ENCODE assay signal across 19 mouse cellular contexts in the genomic region with DNA sequence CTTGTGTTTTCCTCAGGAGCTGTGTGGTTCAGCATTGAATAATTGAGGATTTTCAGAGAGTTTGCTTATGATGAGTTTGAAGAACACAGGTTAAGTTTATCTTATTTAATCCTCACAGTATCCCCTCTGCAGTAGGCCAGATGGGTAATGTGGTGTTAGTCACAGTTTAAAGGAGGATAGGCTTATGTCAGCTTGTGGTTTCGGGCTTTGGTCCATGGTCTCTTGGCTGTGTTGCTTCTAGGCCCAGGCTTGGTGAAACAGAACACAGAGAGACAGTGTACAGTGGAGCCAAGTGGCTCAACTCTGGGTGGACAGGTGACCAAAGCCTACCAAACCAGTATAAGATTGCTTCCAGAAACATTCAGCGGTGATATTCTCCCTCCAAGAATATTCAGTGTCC.
"Had no signal": no experiment of that assay in that cellular context is flagged by ENCODE, and none has a peak within 500 bp of the region (broad histone marks: within the 10 kb centered on the region; RNA-seq: fewer than 3 reads in every experiment).

No protein-coding gene starts in this region.

- DNase-seq: kidney, adult 9 months; kidney, postnatal 14 days; kidney, postnatal 4 days; lung, embryonic 14.5 days; lung, postnatal 4 days; retina, postnatal 1 day; right cerebral cortex, postnatal 25 days; spleen, adult 18-20 months; thymus, adult 18-20 months; thymus, postnatal 36 days had no signal

- H3K4me3 ChIP-seq: limb, embryonic 10.5 days; limb, embryonic 13.5 days; liver, embryonic 13.5 days; midbrain, embryonic 13.5 days; myocyte; neural tube, embryonic 13.5 days; stomach, embryonic 15.5 days had no signal

- ATAC-seq: lung, postnatal 0 days; midbrain, embryonic 13.5 days; midbrain, embryonic 16.5 days had no signal

- H3K27ac ChIP-seq: limb, embryonic 10.5 days; limb, embryonic 13.5 days; liver, embryonic 13.5 days; midbrain, embryonic 13.5 days; neural tube, embryonic 13.5 days; stomach, embryonic 15.5 days had no signal

- H3K4me1 ChIP-seq: limb, embryonic 10.5 days; limb, embryonic 13.5 days; midbrain, embryonic 13.5 days; neural tube, embryonic 13.5 days; stomach, embryonic 15.5 days had no signal

- H3K36me3 ChIP-seq: limb, embryonic 10.5 days; limb, embryonic 13.5 days; liver, embryonic 13.5 days; stomach, embryonic 15.5 days had no signal

- H3K4me2 ChIP-seq: limb, embryonic 13.5 days; liver, embryonic 13.5 days; lung, embryonic 14.5 days; midbrain, embryonic 13.5 days; neural tube, embryonic 13.5 days; stomach, embryonic 15.5 days had no signal

- H3K9ac ChIP-seq: limb, embryonic 13.5 days; liver, embryonic 13.5 days; lung, embryonic 14.5 days; midbrain, embryonic 13.5 days; neural tube, embryonic 13.5 days; stomach, embryonic 15.5 days had no signal

- H3K27me3 ChIP-seq: limb, embryonic 13.5 days; liver, embryonic 13.5 days; midbrain, embryonic 13.5 days; neural tube, embryonic 13.5 days; stomach, embryonic 15.5 days had no signal

- H3K9me3 ChIP-seq: limb, embryonic 10.5 days; limb, embryonic 13.5 days; liver, embryonic 13.5 days; midbrain, embryonic 13.5 days; neural tube, embryonic 13.5 days; stomach, embryonic 15.5 days had no signal
